Mouse (Mus musculus): ENCODE measurements around the gene Cdk6. TPM values are rescaled to one million over a fixed set of nuclear protein-coding genes. Genes with fewer than 3 reads are reported as not detected.
"Not testable (repeated sequence)": the region's sequence is repeated elsewhere in the genome, so short reads cannot be mapped to it uniquely, and the experiment has no call there.

Cdk6 gene
- total RNA-seq (2021) = 10 to 100 TPM; 10.7 to 15.3 TPM
- long read RNA-seq, partial matches to known transcripts = 0 of 4 reads
- long read RNA-seq, other reads (novel, unspliced or antisense) = 4 of 4 reads

DNA sequence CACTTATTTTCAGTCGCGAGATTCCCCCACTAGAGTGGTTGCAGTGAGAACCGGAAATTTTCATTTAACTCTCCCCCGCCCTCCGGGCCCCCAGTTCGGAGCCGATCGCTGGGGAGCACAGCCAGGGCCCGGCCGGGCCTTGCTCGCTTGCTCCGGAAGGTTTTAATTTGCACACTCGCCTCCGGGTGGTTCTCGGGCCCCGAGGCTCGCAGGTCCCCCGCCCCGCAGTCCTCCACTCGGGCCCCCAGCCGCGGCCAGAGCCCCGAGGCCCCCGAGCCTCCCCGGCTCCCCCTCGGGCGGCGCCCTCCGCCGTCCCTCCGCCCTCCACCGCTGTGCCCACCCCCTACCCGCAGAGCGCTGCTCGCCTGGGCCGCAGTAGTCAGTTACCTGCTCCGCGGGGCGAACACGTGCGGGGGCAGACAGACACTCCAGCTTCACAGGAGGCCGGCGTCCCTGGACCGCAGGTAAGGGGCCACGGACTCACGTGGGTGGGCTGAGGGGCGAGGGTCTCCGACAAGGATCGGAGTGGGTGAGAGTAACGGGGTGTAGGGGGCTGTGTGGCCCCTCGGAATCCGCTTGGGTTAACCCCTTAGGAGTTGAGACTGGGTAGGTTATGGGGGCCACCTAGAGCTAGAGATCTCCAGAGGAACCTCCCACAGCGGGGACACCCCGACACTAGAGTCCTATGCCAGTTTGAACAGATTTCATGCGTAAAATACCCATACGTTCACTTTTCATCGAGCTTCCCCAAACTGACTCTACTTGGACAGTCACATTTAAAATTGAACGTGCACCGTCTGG, at the start of gene Cdk6:
Cdk6 (plus strand) TSS at position 375 of the 801 bp plus-strand sequence.
- DNase-seq (ENCODE audit: low spot score in 2 of 2) = peak; percentile 40 to 49

DNA sequence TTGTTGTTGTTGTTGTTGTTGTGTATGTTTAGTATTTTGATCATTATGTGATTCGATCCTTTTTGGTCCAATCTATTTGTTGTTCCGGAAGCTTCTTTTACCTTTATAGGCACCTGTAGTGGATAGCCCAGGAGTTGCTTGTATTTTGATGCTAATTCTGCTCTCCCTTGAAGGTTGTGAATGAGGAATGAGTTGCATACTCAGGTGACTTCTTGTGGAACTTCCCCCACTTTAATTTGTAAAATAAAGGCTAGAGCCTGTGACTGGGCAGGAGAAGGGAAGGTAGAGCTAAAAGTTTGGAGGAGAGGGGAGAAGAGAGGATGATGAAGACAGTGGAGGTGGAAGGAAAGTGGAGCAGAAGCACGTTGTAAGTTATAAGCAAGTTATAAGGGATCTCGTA, 47.6 kb upstream of the Cdk6 start:
- DNase-seq (ENCODE audit: low spot score in 2 of 2) = no peak

DNA sequence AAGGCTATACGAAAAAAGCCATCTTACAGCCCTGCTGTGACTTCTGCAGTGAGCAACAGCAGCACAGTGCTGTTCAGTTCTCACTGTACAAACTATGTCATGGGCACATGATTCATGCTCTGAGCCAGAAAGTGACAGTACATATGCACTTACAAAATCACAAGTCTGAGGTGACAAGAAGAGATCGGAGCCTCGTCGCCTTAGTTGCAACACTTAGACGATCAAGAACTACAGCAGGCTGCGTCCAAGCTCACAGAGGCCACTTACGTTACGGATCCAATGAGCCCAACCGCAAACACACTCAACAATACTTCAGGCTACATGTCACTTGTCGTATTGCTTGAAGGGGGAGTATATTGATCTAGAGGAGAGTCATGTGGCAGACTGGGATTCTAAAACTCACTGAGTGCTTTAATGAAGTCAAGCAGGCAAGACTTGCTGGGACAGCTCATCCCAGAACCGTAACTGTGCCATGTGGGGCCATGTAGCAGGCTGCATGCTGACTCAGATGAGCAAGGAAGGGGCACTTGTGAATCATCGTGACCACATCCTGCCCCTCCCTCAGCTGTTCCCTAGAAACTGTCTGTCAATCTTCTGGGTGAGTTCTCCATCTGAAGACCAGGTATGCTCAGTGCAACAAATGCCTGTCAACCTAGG, 40.4 kb upstream of the Cdk6 start:
- no peak for DNase-seq (ENCODE audit: low spot score in 2 of 2)

DNA sequence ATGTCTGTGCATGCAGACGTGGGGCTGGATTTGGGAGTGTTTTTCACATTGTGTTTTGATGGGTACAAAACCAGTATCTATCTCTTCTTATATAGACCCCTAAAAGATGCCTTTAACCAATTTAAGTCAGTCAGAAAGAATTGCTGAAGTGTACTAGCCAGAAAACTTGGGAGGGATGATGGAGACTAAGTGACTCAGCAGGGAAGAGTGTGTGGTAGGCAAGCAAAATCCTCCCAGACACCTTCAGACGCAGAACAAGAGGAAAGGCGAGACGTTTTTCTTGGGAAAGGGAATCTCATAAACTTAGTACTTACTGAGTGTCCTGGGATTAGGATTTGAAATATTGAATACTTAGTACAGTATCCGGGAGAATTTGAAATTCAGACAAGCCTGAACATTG, 39.8 kb upstream of the Cdk6 start:
- DNase-seq (ENCODE audit: low spot score in 2 of 2) = no peak

DNA sequence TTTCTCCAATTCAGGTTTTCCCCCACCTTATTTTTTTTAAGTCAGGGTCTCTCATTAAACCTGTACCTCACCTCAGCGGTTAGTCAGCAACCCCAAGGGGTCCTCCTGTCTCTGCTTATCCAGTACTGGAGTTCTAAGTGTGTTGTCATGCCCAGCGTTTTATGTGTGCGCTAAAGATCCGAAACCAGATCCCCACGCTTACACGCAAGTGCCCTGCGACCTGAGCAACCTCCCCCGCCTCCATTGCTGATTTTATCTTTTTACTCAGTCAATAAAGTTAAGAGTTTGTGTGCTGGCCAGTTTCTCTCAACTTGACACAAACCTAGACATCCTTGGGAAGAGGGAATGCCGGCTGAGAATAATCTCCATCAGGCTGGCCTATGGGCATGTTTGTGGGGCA, 37.4 kb upstream of the Cdk6 start:
- DNase-seq (ENCODE audit: low spot score in 2 of 2) = no peak

DNA sequence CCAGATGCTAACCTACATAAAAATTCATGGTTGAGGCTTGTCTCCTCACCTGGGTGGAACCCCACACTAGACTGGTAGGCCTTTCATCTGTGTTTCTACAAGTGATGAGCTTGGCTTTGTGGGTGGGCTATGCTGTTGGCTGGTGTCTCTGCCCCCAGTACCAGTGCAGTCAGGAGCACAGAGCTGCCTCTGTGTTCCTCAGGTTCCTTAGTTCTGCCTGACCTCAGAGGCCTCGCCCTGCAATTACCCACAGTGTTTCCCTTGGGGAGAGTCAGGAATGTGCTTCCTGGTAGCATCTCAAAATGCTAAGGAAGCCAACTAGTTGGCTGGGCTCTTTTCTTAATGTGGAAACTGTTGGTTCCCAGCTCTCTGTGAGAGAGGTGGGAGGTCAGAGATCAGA, 35.1 kb upstream of the Cdk6 start:
- no peak for DNase-seq (ENCODE audit: low spot score in 2 of 2)

DNA sequence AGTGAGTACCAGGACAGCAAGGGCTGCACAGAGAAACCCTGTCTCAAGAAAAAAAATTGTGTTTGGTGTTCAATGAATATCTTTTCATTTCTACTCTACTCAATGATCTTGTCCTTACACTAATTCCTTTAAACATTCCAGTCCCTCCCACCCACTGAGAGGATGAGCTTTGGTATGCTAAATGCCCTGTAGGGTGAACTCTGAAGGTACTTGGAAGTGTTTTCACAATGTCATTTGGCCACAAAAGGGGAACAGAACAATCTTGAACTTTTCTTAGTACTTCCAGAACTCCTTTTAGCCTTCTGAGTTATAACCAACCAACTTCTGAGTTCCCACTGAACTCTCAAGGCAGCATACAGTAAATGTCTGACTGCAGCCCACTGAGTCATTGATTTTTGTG, 32.2 kb upstream of the Cdk6 start:
- no peak for DNase-seq (ENCODE audit: low spot score in 2 of 2)

DNA sequence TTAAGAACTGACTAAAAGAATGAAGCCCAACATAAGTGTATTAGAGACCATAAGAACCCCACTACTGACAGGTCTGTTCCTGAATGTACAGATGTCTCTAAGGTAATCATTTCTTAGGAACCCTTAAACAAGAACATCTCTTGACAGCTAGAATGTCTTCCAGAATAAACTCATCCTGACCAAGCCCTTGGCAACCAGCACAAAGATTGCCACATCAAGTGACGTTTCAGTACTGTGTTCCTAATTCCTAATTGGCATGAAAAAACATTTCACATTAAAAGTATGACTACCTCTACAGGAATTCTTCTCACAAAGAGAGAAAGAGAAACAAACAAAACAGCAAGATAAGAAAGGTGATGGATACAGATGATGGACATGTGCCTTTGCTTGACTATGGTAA, 31.7 kb upstream of the Cdk6 start:
- no peak for DNase-seq (ENCODE audit: low spot score in 2 of 2)

DNA sequence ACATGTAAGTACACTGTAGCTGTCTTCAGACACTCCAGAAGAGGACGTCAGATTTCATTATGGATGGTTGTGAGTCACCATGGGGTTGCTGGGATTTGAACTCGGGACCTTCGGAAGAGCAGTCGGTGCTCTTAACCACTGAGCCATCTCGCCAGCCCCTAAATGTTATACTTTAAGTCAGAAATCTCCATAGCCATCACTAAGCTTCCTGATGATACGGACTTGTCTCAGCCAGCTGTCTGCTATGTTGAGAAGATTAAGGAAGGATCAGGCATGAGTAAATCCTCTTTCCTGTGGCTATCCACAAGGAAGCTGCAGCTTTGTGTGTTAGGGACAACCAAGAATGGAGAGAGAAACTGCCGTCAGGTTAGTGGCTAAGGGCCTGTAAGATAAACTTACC, 30.1 kb upstream of the Cdk6 start:
- not testable (repeated sequence) for DNase-seq (ENCODE audit: low spot score in 2 of 2)

DNA sequence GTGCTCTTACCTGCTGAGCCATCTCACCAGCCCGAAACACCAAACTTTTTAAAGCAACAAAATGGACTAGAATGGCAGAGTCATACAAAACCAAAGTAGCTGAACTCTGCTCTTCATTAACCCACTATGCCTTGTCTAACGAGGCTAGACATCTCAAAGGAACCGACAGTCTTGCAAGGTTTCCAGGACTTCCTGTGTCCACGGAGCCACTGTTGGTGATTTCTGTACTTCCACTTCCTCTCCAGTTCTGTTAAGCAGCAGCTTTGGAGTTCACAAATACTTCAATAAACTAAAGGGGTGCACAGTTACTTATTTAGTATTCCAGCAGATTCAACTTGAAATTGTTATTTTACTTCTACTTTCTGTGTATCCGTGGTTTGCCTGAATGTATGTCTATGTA, 23.6 kb upstream of the Cdk6 start:
- not testable (repeated sequence) for DNase-seq (ENCODE audit: low spot score in 2 of 2)

DNA sequence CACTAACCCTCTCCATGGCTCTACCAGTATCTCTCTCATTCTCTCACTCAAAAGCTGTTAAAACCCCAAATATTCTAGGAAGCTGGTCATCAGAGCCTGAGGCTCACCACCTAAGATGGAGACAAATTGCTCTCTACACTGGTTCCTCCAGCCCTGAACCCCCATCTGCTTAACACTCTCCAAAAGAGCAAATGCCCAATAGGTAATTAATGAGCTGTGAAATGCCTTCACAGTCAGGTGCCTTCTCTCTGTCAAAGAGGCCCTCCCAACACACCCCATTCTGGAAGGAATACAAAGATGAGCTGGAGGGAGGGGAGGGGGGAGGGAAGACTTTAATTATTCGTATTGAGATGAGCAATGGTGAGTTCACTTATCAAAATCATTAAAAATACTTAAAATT, 21.1 kb upstream of the Cdk6 start:
- DNase-seq (ENCODE audit: low spot score in 2 of 2) = no peak

DNA sequence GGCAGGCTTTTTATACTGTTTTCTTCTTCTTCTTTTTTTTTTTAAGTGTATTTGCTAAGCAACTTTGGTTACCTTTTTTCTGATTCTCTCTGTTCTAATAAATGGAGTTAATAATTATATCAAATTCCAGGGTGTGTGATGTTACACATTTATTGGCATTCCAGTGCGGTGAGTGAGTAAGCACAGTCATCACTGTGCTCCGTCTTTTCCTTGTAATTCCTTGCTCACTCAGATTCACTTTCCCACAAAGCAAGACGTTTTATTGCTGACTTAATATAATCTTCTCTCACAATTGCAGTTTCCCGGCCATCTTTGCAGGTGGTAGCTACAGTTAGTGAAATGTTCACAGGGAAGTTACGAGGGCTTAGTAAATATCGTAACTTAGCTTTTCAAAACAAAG, 19.2 kb upstream of the Cdk6 start:
- no peak for DNase-seq (ENCODE audit: low spot score in 2 of 2)

DNA sequence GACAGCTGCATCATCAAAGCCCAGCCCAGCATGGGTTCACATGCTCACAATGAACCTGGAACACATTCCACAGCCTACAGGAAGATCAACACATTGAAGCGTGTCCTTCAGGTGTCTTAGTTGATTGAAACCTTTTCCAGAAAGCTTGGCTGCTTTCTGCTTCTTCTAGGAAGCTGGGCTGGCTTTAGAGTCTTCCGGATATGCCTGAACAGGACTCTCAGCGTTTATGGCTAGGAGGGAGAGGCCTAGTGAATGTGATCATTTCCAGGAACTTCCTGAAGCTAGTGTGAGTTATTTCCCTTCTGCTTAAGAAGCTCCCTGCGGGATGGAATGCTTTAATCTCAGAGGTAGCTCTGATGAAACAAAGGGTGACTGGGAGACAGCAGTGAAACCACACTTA, 17.2 kb upstream of the Cdk6 start:
- DNase-seq (ENCODE audit: low spot score in 2 of 2) = no peak

DNA sequence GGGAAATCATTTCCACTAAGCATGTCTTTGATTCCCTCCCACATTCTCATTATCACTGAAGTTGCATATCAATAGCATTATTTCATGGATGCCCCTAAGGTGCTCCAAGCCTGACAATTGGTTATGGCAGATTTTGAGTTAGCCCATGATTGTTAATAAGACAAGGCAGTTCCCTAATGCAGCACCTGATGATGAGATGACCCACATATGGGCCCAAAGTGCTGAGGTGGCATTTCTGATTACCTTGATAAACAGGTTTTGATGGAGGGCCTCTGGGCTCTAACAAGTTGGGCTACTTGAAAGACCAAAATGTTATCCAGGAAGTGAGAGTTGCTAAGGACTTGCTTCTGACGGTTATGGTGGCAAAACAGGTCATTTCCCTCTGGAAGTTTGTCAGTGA, 11.9 kb upstream of the Cdk6 start:
- DNase-seq (ENCODE audit: low spot score in 2 of 2) = no peak

DNA sequence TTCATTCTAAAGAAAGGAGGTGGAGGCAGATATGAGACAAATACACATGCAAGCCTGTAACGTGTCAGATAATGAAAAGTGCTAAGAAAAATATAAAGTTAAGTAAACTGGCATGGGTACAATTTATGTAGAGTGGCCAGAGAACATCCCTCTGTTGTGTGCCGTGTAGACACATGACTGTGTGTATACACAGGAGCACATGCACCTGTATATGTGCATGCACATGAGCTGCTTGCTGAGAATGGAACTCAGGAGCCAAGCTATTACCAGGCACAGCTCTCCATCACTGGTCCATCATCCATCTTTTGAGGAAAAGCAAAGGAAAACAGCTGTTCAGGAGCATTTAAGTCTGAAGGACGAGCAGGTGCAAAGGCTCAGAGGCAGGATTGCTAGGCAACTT, 10.4 kb upstream of the Cdk6 start:
- no peak for DNase-seq (ENCODE audit: low spot score in 2 of 2)

DNA sequence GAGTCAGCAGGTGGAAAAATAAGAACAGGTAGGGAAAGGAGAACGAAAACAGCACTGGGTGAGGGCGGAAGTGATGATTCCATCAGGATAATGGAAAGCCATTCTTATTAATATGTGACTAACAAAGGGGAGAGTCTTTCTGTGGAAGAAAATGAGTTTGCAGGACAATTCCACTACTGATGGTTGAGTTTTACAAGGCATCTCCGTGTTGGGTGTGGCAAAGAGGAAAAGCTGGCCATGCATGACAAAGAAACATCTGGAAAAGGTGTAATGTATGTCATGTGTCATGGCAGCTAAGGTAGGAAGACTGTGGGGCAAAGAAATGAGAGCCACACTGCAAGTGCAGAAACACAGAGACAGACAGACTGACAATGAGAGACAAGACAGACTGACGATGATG, 8.3 kb upstream of the Cdk6 start:
- not testable (repeated sequence) for DNase-seq (ENCODE audit: low spot score in 2 of 2)

DNA sequence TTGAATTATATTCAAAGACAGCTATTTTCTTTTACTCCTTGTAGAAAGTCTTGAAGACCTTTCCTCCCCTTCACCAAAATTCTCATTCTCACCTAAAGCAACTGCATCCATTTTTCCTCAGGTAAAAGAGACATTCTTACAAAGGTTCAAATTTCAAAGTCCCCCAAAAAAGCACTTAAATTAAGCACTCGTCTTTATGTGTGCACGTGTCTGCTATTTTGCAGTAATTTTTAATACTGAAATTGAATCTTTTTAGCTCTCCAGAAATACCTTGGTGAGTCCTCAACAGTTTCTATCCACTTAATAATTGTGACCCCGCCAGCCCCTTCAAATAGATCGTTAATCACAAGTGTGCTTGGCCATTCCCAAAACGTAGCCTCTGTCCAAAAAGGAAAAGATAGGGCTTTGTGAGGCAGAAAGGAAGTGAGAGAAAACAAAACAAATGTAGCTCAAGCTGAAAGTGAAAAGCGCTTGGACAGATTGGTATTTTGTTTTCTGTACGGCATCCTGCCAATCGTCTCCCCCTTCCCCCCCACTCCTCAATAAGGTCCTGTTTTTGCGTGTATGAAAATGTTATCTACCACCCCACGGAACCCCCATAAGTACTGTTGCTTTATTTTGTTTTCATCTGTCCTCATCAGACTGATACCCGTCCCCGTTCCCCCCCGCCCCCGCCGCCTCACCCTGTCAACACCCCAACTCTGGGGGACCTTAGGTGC, 786 bp upstream of the Cdk6 start:
- DNase-seq (ENCODE audit: low spot score in 2 of 2) = peak in 1 of 2 experiments; percentile 18

DNA sequence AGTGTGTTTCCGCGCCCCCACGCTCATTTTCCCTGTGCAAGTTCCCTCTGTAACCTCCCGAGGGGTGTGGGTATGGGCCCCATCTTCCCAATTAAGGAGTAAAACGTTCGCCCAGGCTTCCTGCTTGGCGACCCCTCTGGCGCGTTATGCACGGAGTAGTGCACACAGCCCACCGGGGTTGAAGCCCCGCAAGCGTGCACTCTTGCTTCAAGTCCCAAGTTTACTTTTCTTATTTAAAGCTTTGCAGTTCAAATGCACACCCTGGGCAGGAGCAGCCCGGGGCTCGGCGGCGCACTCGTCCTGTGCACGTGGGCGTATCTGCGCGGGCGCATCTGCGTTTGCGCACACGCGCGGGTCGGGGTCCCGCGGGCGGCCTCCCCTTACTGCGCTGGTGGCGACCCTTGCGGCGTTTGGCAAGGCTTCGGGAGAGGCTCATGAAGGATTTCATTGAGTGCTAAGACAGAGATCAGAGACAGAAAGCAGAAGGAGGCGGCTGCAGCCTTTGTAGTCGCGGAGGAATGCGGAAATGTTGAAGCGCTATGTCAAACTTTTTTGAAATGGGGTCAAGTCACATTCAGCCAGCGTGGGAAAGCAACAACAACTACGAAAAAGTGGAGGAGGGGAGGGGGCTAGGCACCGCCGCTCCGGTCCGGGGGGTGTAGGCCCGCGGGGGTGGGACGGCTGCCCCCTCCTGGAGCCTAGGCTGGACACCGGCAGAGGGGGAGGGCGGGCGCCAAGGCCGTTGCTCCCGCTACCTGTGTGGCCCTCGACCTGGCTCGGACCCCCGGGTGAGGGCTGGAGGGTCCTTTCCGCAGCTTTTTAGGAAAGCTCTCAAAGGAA, 866 bp downstream of the Cdk6 start:
- DNase-seq (ENCODE audit: low spot score in 2 of 2) = peak; percentile 34 to 50

DNA sequence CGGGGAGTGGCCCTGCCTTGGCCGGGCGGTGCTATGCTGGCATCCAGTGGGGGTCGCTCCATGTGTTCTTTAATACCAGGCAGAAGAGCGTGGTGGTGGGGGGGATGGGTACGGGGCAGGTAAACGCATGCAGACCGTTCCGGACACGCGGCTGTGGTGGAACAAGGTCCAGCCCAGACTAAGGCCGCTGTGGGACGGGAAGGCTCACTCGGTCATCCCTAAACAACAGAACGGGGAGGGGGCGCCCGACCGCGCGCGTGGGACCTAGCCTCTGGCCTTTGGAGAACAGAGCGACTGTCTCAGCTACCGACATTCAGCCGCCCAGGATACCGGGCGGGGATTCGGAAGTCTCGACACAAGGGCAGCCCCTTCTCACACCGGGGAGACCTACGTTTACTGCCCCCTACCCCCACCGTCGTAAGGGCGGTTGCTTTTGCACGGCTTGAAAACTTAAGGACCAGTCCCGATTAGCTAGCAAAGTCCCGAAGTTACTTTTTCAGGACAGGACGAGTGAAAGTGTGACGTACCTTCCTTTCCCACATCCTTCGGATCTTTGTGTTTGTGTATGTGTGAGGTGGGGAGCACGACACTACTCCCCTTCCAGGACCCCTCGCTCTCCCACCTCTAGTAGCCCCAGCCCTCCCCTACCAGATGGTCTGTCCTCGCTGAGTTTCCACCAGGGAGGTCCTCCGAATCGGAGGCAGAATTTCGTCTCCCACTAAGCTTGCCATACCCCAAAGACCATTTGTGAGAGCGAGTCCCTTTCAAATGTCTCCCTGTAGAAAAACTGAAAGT, 1.7 kb downstream of the Cdk6 start:
- peak; percentile 28 to 43 for DNase-seq (ENCODE audit: low spot score in 2 of 2)

DNA sequence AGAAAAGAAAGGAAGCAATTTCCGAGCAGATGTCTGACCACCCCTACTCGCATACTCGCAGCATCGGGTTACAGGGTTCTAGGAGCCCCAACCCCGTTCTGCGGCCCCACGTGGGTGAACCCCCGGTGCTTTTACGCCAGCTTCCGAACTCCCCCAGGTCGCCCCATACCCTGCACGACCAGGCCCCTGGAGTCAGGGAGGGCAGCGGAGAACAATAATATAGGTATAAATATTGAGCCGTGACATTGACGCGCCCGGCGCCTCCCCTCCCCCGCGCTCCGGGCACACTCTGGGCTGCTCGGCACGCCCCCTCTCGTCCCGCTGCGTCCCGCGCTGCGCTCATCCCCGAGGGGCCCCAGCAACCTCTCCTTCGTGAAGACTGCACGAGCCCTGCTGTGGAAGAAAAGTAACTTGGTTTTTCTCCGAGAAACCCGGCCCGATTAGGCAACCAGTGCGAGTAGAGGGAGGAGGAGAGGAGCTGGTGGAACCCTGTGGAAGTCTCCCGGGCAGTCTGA, 2.3 kb downstream of the Cdk6 start:
- DNase-seq (ENCODE audit: low spot score in 2 of 2) = peak; percentile 47 to 67
